Mouse (Mus musculus): ENCODE measurements around the gene Slc25a17. TPM values are rescaled to one million over a fixed set of nuclear protein-coding genes. Genes with fewer than 3 reads are reported as not detected.

Gene Slc25a17
- polyA plus RNA-seq, 1 experiment from 2014 or later: 104 TPM

DNA sequence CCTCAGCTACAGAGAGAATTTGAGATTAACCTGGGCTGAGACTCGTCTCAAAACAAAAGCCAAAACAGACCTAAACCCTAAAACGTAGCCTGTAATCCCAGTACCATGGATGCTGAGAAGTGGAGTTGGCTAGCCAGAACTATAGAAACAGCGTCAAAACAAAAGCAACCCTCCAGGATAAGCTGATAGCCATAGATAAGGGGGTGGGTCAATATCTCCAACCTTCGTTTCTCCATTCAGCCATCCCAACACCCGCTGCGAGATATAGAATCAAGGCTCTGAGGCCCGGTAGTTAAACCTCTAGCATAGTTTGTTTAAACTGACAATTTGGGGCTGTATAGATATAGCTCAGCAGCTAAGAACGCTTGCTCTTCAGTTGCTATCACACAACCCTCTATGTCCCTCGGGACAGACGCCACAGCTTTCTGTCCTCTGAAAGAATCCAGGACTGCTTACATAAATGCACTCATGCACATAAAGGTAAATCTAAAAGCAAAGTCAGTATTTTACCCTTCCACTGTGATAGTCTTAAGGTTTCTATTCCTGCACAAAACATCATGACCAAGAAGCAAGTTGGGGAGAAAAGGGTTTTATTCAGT, 904 bp upstream of the Slc25a17 start:
- Histone ChIP-seq H3K4me3 (ENCODE audit: low read depth, low read length) (no peak overlapping the region), H3K36me3 (ENCODE audit: control insufficient read depth, insufficient read depth, low read length) (peaks cover 2% of the 10 kb centered on the region; the same call in 1 of the 2 replicates), H3K27me3 (ENCODE audit: control insufficient read depth, insufficient read depth, low read length) (no peaks in the 10 kb centered on the region), H3K4me2 (ENCODE audit: low read depth, severe bottlenecking) (peak overlapping the region; percentile 74; the same call in 1 of the 2 replicates), H3K27ac (replicated peaks; ENCODE audit: low read depth, low read length) (peak overlapping the region; percentile 65), H3K9ac (ENCODE audit: low read length) (no peak overlapping the region), H3K4me1 (ENCODE audit: control insufficient read depth, insufficient read depth, low read length) (peaks cover 7% of the 10 kb centered on the region; the same call in 1 of the 2 replicates), H3K9me3 (ENCODE audit: control insufficient read depth, low read length) (no peaks in the 10 kb centered on the region)
- no peak for DNase-seq (ENCODE audit: low spot score)
- no peak for ATAC-seq (ENCODE audit: insufficient number of reproducible peaks, low FRiP score, low TSS enrichment, low read depth)
- 44% methylated on average over 10 of the region's 10 CpGs for WGBS

- peaks cover 7% of the 10 kb centered on the region; the same call in 1 of the 2 replicates for H3K4me1 ChIP-seq (ENCODE audit: control insufficient read depth, insufficient read depth, low read length)
- H3K27me3 ChIP-seq (ENCODE audit: control insufficient read depth, insufficient read depth, low read length): no peaks in the 10 kb centered on the region
- H3K9ac ChIP-seq (ENCODE audit: low read length): no peak overlapping the region; the same call in 1 of the 2 replicates
- ATAC-seq (ENCODE audit: insufficient number of reproducible peaks, low FRiP score, low TSS enrichment, low read depth): peak; percentile 75; the same call in 1 of the 2 replicates
- DNase-seq (ENCODE audit: low spot score): no peak
- peaks cover 2% of the 10 kb centered on the region; the same call in 1 of the 2 replicates for H3K36me3 ChIP-seq (ENCODE audit: control insufficient read depth, insufficient read depth, low read length)
- H3K9me3 ChIP-seq (ENCODE audit: control insufficient read depth, low read length): no peaks in the 10 kb centered on the region
- peak overlapping the region; percentile 60; the same call in 1 of the 2 replicates for H3K4me3 ChIP-seq (ENCODE audit: low read depth, low read length)
- H3K4me2 ChIP-seq (ENCODE audit: low read depth, severe bottlenecking): peak overlapping the region; percentile 74
- 33% methylated on average over 6 of the region's 6 CpGs for WGBS
- peak overlapping the region; percentile 65 for H3K27ac ChIP-seq (replicated peaks; ENCODE audit: low read depth, low read length)
Observed at GRCm38 (mm10) chr15:81361022-81361404, 401 bp upstream of the Slc25a17 start.

DNA sequence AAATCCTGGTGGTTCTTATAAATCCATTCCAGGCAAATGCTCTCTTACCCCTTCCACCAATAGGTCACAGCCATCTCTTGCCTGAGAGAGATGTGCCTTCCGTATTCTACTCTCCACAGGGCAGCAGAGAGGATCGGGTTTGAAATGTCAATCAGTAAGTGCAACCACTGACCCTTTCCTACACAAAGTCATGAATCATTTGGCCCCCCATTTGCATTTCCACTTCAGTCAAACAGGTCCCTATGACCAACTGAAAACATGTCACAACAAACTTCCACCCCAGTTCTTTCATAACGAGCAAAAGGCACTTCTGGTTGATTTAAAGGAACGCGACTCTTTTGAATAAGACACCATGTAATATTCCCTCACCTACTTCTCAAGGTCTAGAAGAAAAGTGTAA, 1.2 kb downstream of the Slc25a17 start:
- Histone ChIP-seq H3K4me3 (ENCODE audit: low read depth, low read length) (no peak overlapping the region; the same call in 1 of the 2 replicates), H3K4me2 (ENCODE audit: low read depth, severe bottlenecking) (peak overlapping the region; percentile 74; the same call in 1 of the 2 replicates), H3K9me3 (ENCODE audit: control insufficient read depth, low read length) (no peaks in the 10 kb centered on the region), H3K4me1 (ENCODE audit: control insufficient read depth, insufficient read depth, low read length) (peaks cover 7% of the 10 kb centered on the region; the same call in 1 of the 2 replicates), H3K27me3 (ENCODE audit: control insufficient read depth, insufficient read depth, low read length) (no peaks in the 10 kb centered on the region), H3K36me3 (ENCODE audit: control insufficient read depth, insufficient read depth, low read length) (peaks cover 2% of the 10 kb centered on the region; the same call in 1 of the 2 replicates), H3K27ac (replicated peaks; ENCODE audit: low read depth, low read length) (no peak overlapping the region), H3K9ac (ENCODE audit: low read length) (no peak overlapping the region)
- no peak for ATAC-seq (ENCODE audit: insufficient number of reproducible peaks, low FRiP score, low TSS enrichment, low read depth)
- no peak for DNase-seq (ENCODE audit: low spot score)
- WGBS: 82% methylated on average over 5 of the region's 5 CpGs

- Histone ChIP-seq H3K9me3 (ENCODE audit: control insufficient read depth, low read length) (no peaks in the 10 kb centered on the region), H3K27me3 (ENCODE audit: control insufficient read depth, insufficient read depth, low read length) (no peaks in the 10 kb centered on the region), H3K9ac (ENCODE audit: low read length) (no peak overlapping the region), H3K4me3 (ENCODE audit: low read depth, low read length) (no peak overlapping the region), H3K36me3 (ENCODE audit: control insufficient read depth, insufficient read depth, low read length) (peaks cover 2% of the 10 kb centered on the region; the same call in 1 of the 2 replicates), H3K27ac (replicated peaks; ENCODE audit: low read depth, low read length) (no peak overlapping the region), H3K4me1 (ENCODE audit: control insufficient read depth, insufficient read depth, low read length) (peaks cover 7% of the 10 kb centered on the region; the same call in 1 of the 2 replicates), H3K4me2 (ENCODE audit: low read depth, severe bottlenecking) (no peak overlapping the region)
- ATAC-seq (ENCODE audit: insufficient number of reproducible peaks, low FRiP score, low TSS enrichment, low read depth): no peak
- no peak for DNase-seq (ENCODE audit: low spot score)
- 79% methylated on average over 3 of the region's 3 CpGs for WGBS
Observed at GRCm38 (mm10) chr15:81358943-81359342, 1.7 kb downstream of the Slc25a17 start.

DNA sequence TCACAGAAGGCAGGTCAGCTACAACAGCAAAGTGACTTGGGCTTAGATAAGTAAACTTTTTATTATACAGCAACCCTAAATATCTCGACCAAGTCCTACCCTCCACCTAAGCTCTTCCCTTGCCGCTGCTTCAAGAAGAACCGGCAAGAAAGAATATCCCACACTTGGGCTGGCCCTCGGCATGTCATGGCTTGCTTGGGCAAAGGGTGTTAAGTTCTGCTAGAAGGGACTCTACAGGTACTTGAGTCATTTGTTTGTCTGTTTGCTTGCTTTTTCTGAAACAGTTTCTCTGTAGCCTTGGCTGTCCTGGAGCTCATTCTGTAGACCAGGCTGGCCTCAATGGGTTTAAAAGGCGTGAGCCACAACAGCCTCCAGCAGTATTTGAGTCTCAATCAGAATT, 3.7 kb downstream of the Slc25a17 start:
- no peak overlapping the region for H3K9ac ChIP-seq (ENCODE audit: low read length)
- no peaks in the 10 kb centered on the region for H3K27me3 ChIP-seq (ENCODE audit: control insufficient read depth, insufficient read depth, low read length)
- H3K4me1 ChIP-seq (ENCODE audit: control insufficient read depth, insufficient read depth, low read length): peaks cover 7% of the 10 kb centered on the region; the same call in 1 of the 2 replicates
- DNase-seq (ENCODE audit: low spot score): no peak
- H3K4me2 ChIP-seq (ENCODE audit: low read depth, severe bottlenecking): no peak overlapping the region
- no peaks in the 10 kb centered on the region for H3K36me3 ChIP-seq (ENCODE audit: control insufficient read depth, insufficient read depth, low read length)
- WGBS: 25% methylated on average over 5 of the region's 5 CpGs
- no peak overlapping the region for H3K4me3 ChIP-seq (ENCODE audit: low read depth, low read length)
- no peak for ATAC-seq (ENCODE audit: insufficient number of reproducible peaks, low FRiP score, low TSS enrichment, low read depth)
- H3K27ac ChIP-seq (replicated peaks; ENCODE audit: low read depth, low read length): no peak overlapping the region
- H3K9me3 ChIP-seq (ENCODE audit: control insufficient read depth, low read length): no peaks in the 10 kb centered on the region

- peaks cover 7% of the 10 kb centered on the region; the same call in 1 of the 2 replicates for H3K4me1 ChIP-seq (ENCODE audit: control insufficient read depth, insufficient read depth, low read length)
- DNase-seq (ENCODE audit: low spot score) (peak; percentile 83), ATAC-seq (ENCODE audit: insufficient number of reproducible peaks, low FRiP score, low TSS enrichment, low read depth) (peak; percentile 39; the same call in 1 of the 2 replicates)
- H3K4me3 ChIP-seq (ENCODE audit: low read depth, low read length): no peak overlapping the region
- no peaks in the 10 kb centered on the region for H3K9me3 ChIP-seq (ENCODE audit: control insufficient read depth, low read length)
- H3K27me3 ChIP-seq (ENCODE audit: control insufficient read depth, insufficient read depth, low read length): no peaks in the 10 kb centered on the region
- WGBS: 58% methylated on average over 3 of the region's 3 CpGs
- no peak overlapping the region for H3K27ac ChIP-seq (replicated peaks; ENCODE audit: low read depth, low read length)
- H3K9ac ChIP-seq (ENCODE audit: low read length): no peak overlapping the region
- H3K4me2 ChIP-seq (ENCODE audit: low read depth, severe bottlenecking): no peak overlapping the region
- H3K36me3 ChIP-seq (ENCODE audit: control insufficient read depth, insufficient read depth, low read length): no peaks in the 10 kb centered on the region
Observed at GRCm38 (mm10) chr15:81355146-81355761, 5.4 kb downstream of the Slc25a17 start.

DNA sequence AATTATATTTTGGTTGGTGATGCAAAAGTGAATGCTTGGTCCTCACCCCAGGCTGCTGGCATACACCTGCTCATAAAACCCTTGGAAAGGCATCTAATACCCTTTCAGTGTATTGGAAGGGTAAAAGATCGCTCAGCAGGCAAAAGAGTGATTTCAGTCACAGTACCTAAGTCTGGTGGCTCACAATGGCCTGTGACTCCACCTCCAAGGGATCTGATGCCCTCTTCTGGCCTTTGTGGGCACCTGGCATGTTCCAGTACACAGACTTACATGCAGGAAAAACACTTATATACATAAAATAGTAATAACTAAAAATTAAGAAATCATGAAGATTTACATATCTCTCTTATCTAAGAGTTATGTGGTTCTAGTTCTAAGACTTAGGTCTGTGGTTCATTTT, 8.0 kb downstream of the Slc25a17 start:
- WGBS: 73% methylated on average over 1 of the region's 1 CpGs
- H3K4me1 ChIP-seq (ENCODE audit: control insufficient read depth, insufficient read depth, low read length): no peaks in the 10 kb centered on the region
- no peak for DNase-seq (ENCODE audit: low spot score)
- no peak for ATAC-seq (ENCODE audit: insufficient number of reproducible peaks, low FRiP score, low TSS enrichment, low read depth)
- no peak overlapping the region for H3K4me3 ChIP-seq (ENCODE audit: low read depth, low read length)
- no peaks in the 10 kb centered on the region for H3K36me3 ChIP-seq (ENCODE audit: control insufficient read depth, insufficient read depth, low read length)
- H3K9ac ChIP-seq (ENCODE audit: low read length): no peak overlapping the region
- H3K4me2 ChIP-seq (ENCODE audit: low read depth, severe bottlenecking): no peak overlapping the region
- H3K27ac ChIP-seq (replicated peaks; ENCODE audit: low read depth, low read length): no peak overlapping the region
- no peaks in the 10 kb centered on the region for H3K9me3 ChIP-seq (ENCODE audit: control insufficient read depth, low read length)
- H3K27me3 ChIP-seq (ENCODE audit: control insufficient read depth, insufficient read depth, low read length): no peaks in the 10 kb centered on the region

GRCm38 (mm10) chr15:81350401-81350800, 10.2 kb downstream of the Slc25a17 start:
- DNase-seq (ENCODE audit: low spot score) (no peak), ATAC-seq (ENCODE audit: insufficient number of reproducible peaks, low FRiP score, low TSS enrichment, low read depth) (no peak)
- H3K9me3 ChIP-seq (ENCODE audit: control insufficient read depth, low read length): no peaks in the 10 kb centered on the region
- no peak overlapping the region for H3K27ac ChIP-seq (replicated peaks; ENCODE audit: low read depth, low read length)
- H3K4me2 ChIP-seq (ENCODE audit: low read depth, severe bottlenecking): no peak overlapping the region
- no peak overlapping the region for H3K9ac ChIP-seq (ENCODE audit: low read length)
- WGBS: 66% methylated on average over 1 of the region's 1 CpGs
- no peaks in the 10 kb centered on the region for H3K4me1 ChIP-seq (ENCODE audit: control insufficient read depth, insufficient read depth, low read length)
- H3K27me3 ChIP-seq (ENCODE audit: control insufficient read depth, insufficient read depth, low read length): no peaks in the 10 kb centered on the region
- no peaks in the 10 kb centered on the region for H3K36me3 ChIP-seq (ENCODE audit: control insufficient read depth, insufficient read depth, low read length)
- no peak overlapping the region for H3K4me3 ChIP-seq (ENCODE audit: low read depth, low read length)
